Mouse (Mus musculus): ENCODE data around the gene Nt5dc2.

The Nt5dc2 gene

DNA sequence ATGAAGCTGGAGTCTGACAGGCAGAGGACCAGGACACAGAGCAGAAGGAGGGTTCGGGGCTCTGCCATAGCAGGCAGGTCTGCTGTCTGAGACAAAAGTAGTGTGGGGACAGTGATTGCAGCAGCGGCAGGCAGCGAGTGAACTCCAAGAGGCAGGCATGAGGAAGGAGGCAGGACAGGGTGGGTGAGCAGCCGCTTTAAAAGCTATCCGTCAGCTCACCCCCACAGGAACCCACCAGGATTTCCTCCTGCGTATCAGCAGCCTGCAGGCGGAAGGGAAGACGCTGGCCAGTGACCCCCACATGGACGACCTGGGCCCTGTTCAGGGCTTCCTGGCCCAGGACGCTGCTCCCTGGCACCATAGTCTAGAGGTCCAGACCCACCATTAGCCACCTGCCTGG, 37.6 kb downstream of the Nt5dc2 start, which contains the start of gene Stab1:
Gene Stab1 (minus strand): TSS at position 217 of the 400 bp plus-strand sequence.
- DNase-seq (ENCODE audit: low spot score) = no peak

DNA sequence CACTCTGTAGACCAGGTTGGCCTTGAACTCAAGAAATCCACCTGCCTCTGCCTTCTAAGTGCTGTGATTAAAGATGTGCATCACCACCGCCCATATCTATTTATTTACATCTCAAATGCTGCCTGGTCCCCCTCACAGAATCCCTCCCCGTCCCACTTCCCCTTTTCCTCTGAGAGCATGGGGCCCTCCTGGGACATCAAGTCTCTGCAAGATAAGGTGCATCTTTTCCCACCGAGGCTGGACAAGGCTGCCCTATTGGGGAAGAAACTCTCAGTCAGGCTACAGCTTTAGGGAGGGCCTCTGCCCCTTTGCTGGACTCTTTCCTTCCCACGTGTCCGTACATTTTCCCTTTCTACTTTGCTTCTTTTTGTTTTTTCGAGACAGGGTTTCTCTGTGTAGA, 38.7 kb downstream of the Nt5dc2 start:
- no peak for DNase-seq (ENCODE audit: low spot score)

DNA sequence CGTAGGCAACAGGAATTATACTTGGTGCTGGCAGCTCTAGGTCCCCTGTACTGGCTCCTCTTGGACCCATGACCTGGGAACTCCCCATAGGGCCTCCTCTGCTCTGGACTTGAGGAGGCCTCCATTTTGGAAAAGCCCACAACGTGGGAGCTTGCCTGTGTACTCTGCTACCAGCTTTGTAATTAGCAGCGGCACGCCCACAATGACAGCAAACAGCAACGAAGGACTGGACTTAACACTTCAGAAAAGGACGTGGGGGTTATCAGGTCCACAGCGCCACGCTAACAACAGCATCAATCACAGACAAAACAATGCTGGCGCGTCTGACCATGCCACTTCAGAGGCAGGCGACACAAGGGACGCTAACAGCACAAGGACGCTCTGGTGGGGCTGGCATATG, 40.1 kb downstream of the Nt5dc2 start:
- DNase-seq (ENCODE audit: low spot score) = no peak

- DNase-seq (ENCODE audit: low spot score) = no peak
Measured at GRCm38 (mm10) chr14:31171386-31171785, 40.5 kb downstream of the Nt5dc2 start.

DNA sequence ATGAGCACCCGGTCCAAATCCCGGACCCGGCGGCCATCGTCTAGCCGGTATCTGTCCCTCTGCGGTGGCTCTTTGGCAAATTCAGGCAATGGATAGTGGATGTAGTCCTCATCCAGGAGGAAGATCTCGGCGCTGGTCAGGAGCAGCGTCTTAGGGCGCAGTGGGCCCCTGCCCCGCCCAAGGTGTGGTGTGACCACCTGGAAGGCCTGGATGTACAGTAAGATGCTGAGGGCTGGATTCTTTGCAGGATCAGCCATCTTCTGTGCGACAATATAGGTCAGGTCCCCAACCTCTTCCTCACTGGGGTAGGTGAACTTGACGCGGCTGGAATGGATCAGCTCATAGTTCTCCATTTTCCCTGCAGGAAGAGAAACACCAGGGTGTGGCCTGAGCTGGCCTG, 41.0 kb downstream of the Nt5dc2 start:
- DNase-seq (ENCODE audit: low spot score) = no peak

- no peak for DNase-seq (ENCODE audit: low spot score)
Measured at GRCm38 (mm10) chr14:31172781-31173455, 42.1 kb downstream of the Nt5dc2 start.

DNA sequence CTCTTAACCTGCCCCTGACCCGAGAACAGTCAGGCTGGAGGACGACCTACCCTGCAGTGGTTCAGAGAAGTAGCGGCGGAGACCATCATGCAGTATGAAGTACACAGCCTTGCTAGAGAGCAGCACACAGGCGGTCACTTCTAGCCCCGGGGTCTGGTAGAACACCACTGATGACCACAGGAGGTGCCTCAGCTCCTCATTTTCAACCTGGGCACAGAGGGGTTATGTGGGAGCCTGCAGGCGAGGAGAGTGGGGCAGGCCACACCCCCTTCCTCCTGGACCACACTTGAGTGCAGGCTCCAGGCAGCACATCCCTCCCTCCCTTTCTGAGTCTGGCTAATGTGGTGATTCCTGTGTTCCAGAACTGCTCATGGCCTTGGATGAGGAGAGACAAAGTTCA, 42.7 kb downstream of the Nt5dc2 start:
- DNase-seq (ENCODE audit: low spot score) = no peak

DNA sequence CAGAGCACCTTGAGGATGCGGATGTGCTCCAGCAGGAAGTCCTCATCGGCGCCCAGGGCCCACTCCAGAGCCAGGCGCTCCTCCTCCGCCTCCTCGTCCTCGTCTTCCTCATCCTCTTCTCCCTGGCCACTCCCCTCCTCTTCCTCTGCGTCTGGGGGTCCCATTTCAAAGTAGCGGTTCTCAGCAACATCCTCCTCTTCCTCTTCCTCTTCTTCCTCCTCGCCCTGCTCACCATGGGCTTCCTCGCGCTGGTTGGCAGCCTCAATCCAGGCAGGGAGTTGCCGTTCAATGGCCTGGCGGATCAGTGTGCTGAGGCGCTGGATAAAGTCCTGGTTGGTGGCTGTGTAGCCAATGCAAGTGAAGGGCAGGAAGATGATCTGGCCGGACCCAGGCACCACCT, 46.4 kb downstream of the Nt5dc2 start:
- DNase-seq (ENCODE audit: low spot score) = no peak

DNA sequence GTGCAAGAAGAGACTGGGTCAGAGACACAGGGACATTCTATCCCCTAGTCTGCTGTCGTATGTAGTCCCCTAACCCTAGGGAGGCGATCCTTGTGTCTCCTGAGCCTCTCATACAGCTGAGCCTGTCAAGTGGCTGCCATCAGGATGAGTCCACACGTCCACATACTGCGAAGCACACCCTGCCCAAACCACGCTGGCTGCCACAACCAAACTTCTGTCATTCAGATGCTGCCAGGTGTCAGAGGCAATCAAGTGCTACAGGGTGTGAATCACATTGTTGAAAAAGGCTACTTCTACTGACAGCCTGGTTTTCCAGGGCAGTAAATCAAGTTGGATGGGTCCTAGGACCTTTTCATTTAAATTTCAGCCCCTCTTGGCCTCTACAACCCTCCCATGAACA, 46.9 kb downstream of the Nt5dc2 start:
- no peak for DNase-seq (ENCODE audit: low spot score)

DNA sequence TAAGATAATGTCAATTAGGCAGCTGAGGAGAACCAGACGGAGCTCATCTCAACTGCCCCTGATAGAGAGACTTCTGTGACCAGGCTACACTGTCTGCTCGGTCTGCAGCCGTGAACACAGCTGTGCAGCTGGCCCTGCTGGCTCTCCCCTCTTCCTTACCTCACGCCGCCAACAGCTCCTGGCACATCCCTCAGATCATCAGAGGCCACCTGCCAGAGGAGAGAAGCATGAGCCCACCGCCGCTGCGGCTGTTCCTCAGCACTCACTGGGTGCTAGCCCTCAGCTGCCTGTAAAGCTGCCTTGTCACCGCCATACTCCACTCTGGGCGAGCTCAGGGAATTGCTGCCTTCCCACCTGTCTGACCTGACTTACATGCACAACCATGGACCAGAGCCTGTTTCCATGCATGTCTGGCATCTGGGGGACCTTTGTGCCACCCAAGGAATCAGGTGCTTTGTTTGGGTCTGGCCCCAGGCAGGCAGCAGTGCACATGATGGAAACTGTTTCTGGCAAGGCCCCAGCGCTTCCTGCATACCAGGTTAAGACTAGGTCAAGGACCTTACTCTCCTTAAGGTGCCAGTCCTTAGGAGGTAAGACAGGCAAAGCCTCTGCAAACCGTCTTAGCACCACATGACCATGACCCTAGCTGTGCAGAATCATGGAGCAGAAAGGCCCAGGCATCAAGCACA, 49.0 kb downstream of the Nt5dc2 start:
- DNase-seq (ENCODE audit: low spot score) = no peak

DNA sequence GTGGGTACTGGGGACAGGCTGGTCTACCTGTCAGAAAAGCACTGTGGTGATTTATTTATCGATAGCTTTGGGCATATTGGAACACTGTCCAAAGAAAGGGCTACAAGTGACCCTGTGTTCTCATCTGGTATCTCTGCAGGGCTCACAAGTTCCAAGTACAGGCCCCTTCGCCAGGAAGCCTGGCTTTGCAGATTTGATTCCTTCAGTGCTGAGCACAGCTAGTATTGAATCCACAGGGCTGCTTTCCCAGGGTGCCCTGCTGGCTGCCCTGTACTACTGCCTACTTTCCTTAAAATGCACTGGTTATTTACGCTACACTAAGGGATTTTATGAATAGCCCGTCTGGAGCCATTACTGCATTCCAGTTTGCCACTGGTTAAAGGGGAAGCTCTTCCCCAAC, 50.7 kb downstream of the Nt5dc2 start:
- DNase-seq (ENCODE audit: low spot score) = no peak

DNA sequence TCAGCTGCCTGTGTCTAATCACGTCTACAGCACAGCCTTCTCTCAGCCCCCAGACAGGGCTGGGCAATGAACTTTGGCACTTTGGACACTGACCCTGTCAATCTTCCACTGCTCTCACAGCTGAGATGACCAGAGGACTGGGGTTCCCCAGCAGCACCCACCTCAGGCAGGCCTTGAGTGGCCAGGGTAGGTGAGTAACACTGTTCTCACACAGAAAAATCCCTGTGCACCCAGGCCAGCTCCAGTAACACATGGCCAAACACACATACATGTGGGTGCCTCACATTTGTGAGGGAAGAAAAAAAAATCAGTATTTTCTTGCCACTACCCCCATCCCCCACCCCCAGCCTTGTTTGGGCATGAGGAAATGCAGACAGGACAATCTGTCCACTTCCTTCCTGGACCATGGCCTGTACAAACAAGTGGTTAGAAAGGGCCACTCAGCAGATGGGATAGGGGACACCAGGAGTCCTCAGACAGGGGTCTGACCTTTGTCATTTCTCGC, 52.0 kb downstream of the Nt5dc2 start:
- DNase-seq (ENCODE audit: low spot score) = no peak

GRCm38 (mm10) chr14:31183541-31183940, 52.7 kb downstream of the Nt5dc2 start:
- no peak for DNase-seq (ENCODE audit: low spot score)

DNA sequence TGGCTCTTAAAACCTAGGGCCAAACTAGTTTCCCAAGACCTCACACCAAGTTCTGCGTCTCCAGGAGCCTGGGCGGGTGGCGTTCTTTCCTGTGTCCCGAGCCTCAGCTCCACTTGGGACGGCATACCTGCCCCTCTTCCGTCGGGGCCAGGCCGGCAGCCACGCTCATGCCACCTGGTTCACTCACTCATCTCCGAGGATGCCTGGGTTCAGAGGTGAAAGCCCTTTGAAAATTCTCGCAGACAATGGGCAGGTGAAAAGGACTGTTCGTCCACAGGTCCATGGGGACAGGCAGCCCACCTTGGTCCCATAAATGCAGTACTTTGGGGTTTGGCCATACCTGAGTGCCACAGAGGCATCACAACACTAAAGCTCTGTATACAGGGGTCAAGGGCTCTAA, 53.3 kb downstream of the Nt5dc2 start:
- DNase-seq (ENCODE audit: low spot score) = no peak

GRCm38 (mm10) chr14:31186656-31187055, 55.8 kb downstream of the Nt5dc2 start:
- DNase-seq (ENCODE audit: low spot score) = no peak

All from ovary, adult 18-20 months (tissue).